Mouse (Mus musculus) ES-Bruce4 (cell line): ENCODE results near the gene Mrpl55. TPM values are rescaled to one million over a fixed set of nuclear protein-coding genes. Genes with fewer than 3 reads are reported as not detected.

Experiments
- H3K27ac ChIP-seq: 2 replicates; pipeline ENCODE4 v1.5.1; 2012; ENCODE audit warnings: low read length, inconsistent platforms; ENCODE audit not compliant: insufficient read depth
- H3K27me3 ChIP-seq: 2 replicates; pipeline ENCODE4 v1.6.1; 2012; ENCODE audit warnings: mild to moderate bottlenecking, low read length, inconsistent platforms; ENCODE audit not compliant: control insufficient read depth, poor library complexity, insufficient read depth, severe bottlenecking
- H3K36me3 ChIP-seq: 2 replicates; pipeline ENCODE4 v1.6.1; 2012; ENCODE audit warnings: inconsistent platforms, mild to moderate bottlenecking, low read length, moderate library complexity; ENCODE audit not compliant: control insufficient read depth, poor library complexity, insufficient read depth, severe bottlenecking
- H3K4me1 ChIP-seq: one replicate; pipeline ENCODE4 v1.8.1; 2011; ENCODE audit warnings: low read length; ENCODE audit not compliant: control insufficient read depth, insufficient read depth
- H3K4me3 ChIP-seq: 2 replicates; pipeline ENCODE4 v1.5.1; 2011; ENCODE audit warnings: low read depth, mild to moderate bottlenecking, low read length
- H3K9ac ChIP-seq: 2 replicates; pipeline ENCODE4 v1.6.1; 2012; ENCODE audit warnings: low read depth, mild to moderate bottlenecking, inconsistent platforms; ENCODE audit not compliant: poor library complexity, severe bottlenecking
- H3K9me3 ChIP-seq: replicated peaks from 2 replicates; pipeline ENCODE4 v1.6.1; 2012; ENCODE audit warnings: mild to moderate bottlenecking, low read length, inconsistent platforms; ENCODE audit not compliant: control insufficient read depth, poor library complexity, insufficient read depth, severe bottlenecking
- CTCF ChIP-seq: IDR thresholded peaks from one replicate; pipeline ENCODE4 v1.8.1; 2011; ENCODE audit warnings: low read depth, low read length
- EP300 ChIP-seq: IDR thresholded peaks from 2 replicates; pipeline ENCODE4 v1.6.1; 2011; ENCODE audit warnings: low read depth, low read length; ENCODE audit not compliant: insufficient read depth
- POLR2A ChIP-seq: IDR thresholded peaks from one replicate; pipeline ENCODE4 v1.8.1; 2011; ENCODE audit warnings: low read length; ENCODE audit not compliant: insufficient read depth
- polyA plus RNA-seq: library from polyadenylated mRNA; stranded (reverse); fragments of >200 nt; gene quantifications from 2 replicates; pipeline ENCODE4 v1.2.4, GENCODE M21; 2011; ENCODE audit warnings: low read depth; ENCODE audit not compliant: missing spikeins, insufficient read depth, insufficient read length

The Mrpl55 gene
- polyA plus RNA-seq, 1 experiment, result 48.2 TPM

GRCm38 (mm10) chr11:59228122-59228953 lies 26.1 kb downstream of the Mrpl55 start, which contains the start of gene Arf1:
Gene Arf1, minus strand, starts transcription at chr11:59228270.
- H3K9ac ChIP-seq, result peak within 1 kb of the TSS; percentile 99
- no peaks in the 10 kb centered on the region for H3K9me3 ChIP-seq
- H3K36me3 ChIP-seq, result 0 out of 2 replicates have a peak, but pooled peaks cover 5% of the 10 kb centered on the region
- TF ChIP-seq POLR2A (peak; percentile 55), CTCF (no peak)
- H3K4me1 ChIP-seq, result peaks cover 5% of the 10 kb centered on the region
- H3K27ac ChIP-seq, result peak within 1 kb of the TSS; percentile 57
- peak within 1 kb of the TSS; percentile 92 for H3K4me3 ChIP-seq
- H3K27me3 ChIP-seq, result no peaks in the 10 kb centered on the region

GRCm38 (mm10) chr11:59230144-59230760 lies 28.0 kb downstream of the Mrpl55 start:
- no peak overlapping the region for H3K27ac ChIP-seq
- no peak overlapping the region for H3K4me3 ChIP-seq
- TF ChIP-seq POLR2A (no peak), CTCF (peak; percentile 83), EP300 (no peak)
- no peaks in the 10 kb centered on the region for H3K27me3 ChIP-seq
- no peaks in the 10 kb centered on the region for H3K9me3 ChIP-seq
- no peak overlapping the region for H3K9ac ChIP-seq
- no peaks in the 10 kb centered on the region for H3K36me3 ChIP-seq
- H3K4me1 ChIP-seq, result peaks cover 5% of the 10 kb centered on the region

- no peaks in the 10 kb centered on the region for H3K27me3 ChIP-seq
- no peaks in the 10 kb centered on the region for H3K4me1 ChIP-seq
- H3K36me3 ChIP-seq, result no peaks in the 10 kb centered on the region
- no peaks in the 10 kb centered on the region for H3K9me3 ChIP-seq
- H3K27ac ChIP-seq, result no peak overlapping the region
- no peak overlapping the region for H3K4me3 ChIP-seq
- TF ChIP-seq POLR2A, result no peak
- TF ChIP-seq CTCF, result peak; percentile 59
- TF ChIP-seq EP300, result no peak
- no peak overlapping the region for H3K9ac ChIP-seq
Observed at GRCm38 (mm10) chr11:59232797-59233196, 30.5 kb downstream of the Mrpl55 start.

GRCm38 (mm10) chr11:59238525-59239427 lies 36.5 kb downstream of the Mrpl55 start:
- Histone ChIP-seq H3K36me3 (no peaks in the 10 kb centered on the region), H3K4me1 (peaks cover 3% of the 10 kb centered on the region), H3K9ac (no peak overlapping the region), H3K4me3 (no peak overlapping the region), H3K27me3 (no peaks in the 10 kb centered on the region), H3K9me3 (no peaks in the 10 kb centered on the region), H3K27ac (no peak overlapping the region)
- TF ChIP-seq POLR2A, result no peak
- TF ChIP-seq CTCF, result peak; percentile 77

- Histone ChIP-seq H3K9me3 (no peaks in the 10 kb centered on the region), H3K4me3 (no peak overlapping the region), H3K9ac (no peak overlapping the region), H3K27ac (no peak overlapping the region), H3K36me3 (no peaks in the 10 kb centered on the region), H3K4me1 (peaks cover 5% of the 10 kb centered on the region), H3K27me3 (no peaks in the 10 kb centered on the region)
- TF ChIP-seq POLR2A, result no peak
- TF ChIP-seq EP300, result no peak
- TF ChIP-seq CTCF, result no peak
Observed at GRCm38 (mm10) chr11:59239428-59239785, 37.1 kb downstream of the Mrpl55 start.
